Mouse (Mus musculus): Measurements from ENCODE around the gene Sp7. TPM values are rescaled to one million over a fixed set of nuclear protein-coding genes. Genes with fewer than 3 reads are reported as not detected.
A peak's percentile ranks its signal among the peaks of the same experiment; 100 is the strongest.
"Not testable (repeated sequence)": the region's sequence is repeated elsewhere in the genome, so short reads cannot be mapped to it uniquely, and the experiment has no call there.

Sp7 gene
- polyA plus RNA-seq, 1 experiment from 2014 or later = 1.2 TPM

GRCm38 (mm10) chr15:102355134-102355870 is 11.7 kb downstream of the Sp7 start:
- peak overlapping the region; percentile 70 for H3K27ac ChIP-seq
- peaks cover 39% of the 10 kb centered on the region for H3K4me1 ChIP-seq (replicated peaks)
- peaks cover 53% of the 10 kb centered on the region for H3K27me3 ChIP-seq
- peak overlapping the region; percentile 75 for H3K9ac ChIP-seq
- H3K9me3 ChIP-seq = no peaks in the 10 kb centered on the region
- H3K4me2 ChIP-seq = peak overlapping the region; percentile 94
- ATAC-seq (ENCODE audit: low FRiP score) = peak; percentile 44
- under 1% methylated on average over 48 of the region's 49 CpGs for WGBS
- no peaks in the 10 kb centered on the region for H3K36me3 ChIP-seq
- peak overlapping the region; percentile 51 for H3K4me3 ChIP-seq

GRCm38 (mm10) chr15:102353986-102354385 is 13.0 kb downstream of the Sp7 start:
- Histone ChIP-seq H3K4me2 (no peak overlapping the region), H3K36me3 (no peaks in the 10 kb centered on the region), H3K27ac (no peak overlapping the region), H3K27me3 (peaks cover 39% of the 10 kb centered on the region), H3K9me3 (no peaks in the 10 kb centered on the region), H3K9ac (no peak overlapping the region), H3K4me1 (replicated peaks) (peaks cover 45% of the 10 kb centered on the region), H3K4me3 (no peak overlapping the region)
- 86% methylated on average over 2 of the region's 2 CpGs for WGBS
- ATAC-seq (ENCODE audit: low FRiP score) = no peak

- H3K9ac ChIP-seq = no peak overlapping the region
- 67% methylated on average over 2 of the region's 2 CpGs for WGBS
- H3K9me3 ChIP-seq = no peaks in the 10 kb centered on the region
- peaks cover 29% of the 10 kb centered on the region for H3K4me1 ChIP-seq (replicated peaks)
- no peak overlapping the region for H3K4me2 ChIP-seq
- peaks cover 21% of the 10 kb centered on the region for H3K27me3 ChIP-seq
- H3K4me3 ChIP-seq = no peak overlapping the region
- no peak overlapping the region for H3K27ac ChIP-seq
- ATAC-seq (ENCODE audit: low FRiP score) = no peak
- H3K36me3 ChIP-seq = 0 out of 2 replicates have a peak, but pooled peaks cover 2% of the 10 kb centered on the region
These were observed 14.8 kb downstream of the Sp7 start for GRCm38 (mm10) chr15:102352177-102352576.

- Histone ChIP-seq H3K27ac (no peak overlapping the region), H3K4me3 (peak overlapping the region; percentile 75), H3K4me1 (replicated peaks) (peaks cover 25% of the 10 kb centered on the region), H3K27me3 (peaks cover 9% of the 10 kb centered on the region), H3K4me2 (peak overlapping the region; percentile 86), H3K9ac (peak overlapping the region; percentile 21; the same call in 1 of the 2 replicates), H3K36me3 (peaks cover 11% of the 10 kb centered on the region), H3K9me3 (no peaks in the 10 kb centered on the region)
- 12% methylated on average over 11 of the region's 11 CpGs for WGBS
- ATAC-seq (ENCODE audit: low FRiP score) = peak; percentile 22; the same call in 1 of the 2 replicates
These were observed 16.1 kb downstream of the Sp7 start for GRCm38 (mm10) chr15:102350942-102351291.

- Histone ChIP-seq H3K9ac (peak within 1 kb of the TSS; percentile 85), H3K27me3 (0 out of 2 replicates have a peak, but pooled peaks cover 4% of the 10 kb centered on the region), H3K4me3 (peak within 1 kb of the TSS; percentile 75), H3K9me3 (no peaks in the 10 kb centered on the region), H3K27ac (peak within 1 kb of the TSS; percentile 77), H3K4me2 (peak within 1 kb of the TSS; percentile 86), H3K4me1 (replicated peaks) (peaks cover 19% of the 10 kb centered on the region), H3K36me3 (peaks cover 17% of the 10 kb centered on the region)
- ATAC-seq (ENCODE audit: low FRiP score) = peak; percentile 85
- WGBS = under 1% methylated on average over 56 of the region's 56 CpGs
These were observed 16.6 kb downstream of the Sp7 start, which contains the start of gene Aaas for GRCm38 (mm10) chr15:102350138-102350941. Gene Aaas, minus strand, starts transcription at chr15:102350771.

GRCm38 (mm10) chr15:102346444-102346843 is 20.5 kb downstream of the Sp7 start:
- Histone ChIP-seq H3K4me2 (no peak overlapping the region), H3K36me3 (peaks cover 27% of the 10 kb centered on the region), H3K9ac (no peak overlapping the region), H3K4me1 (replicated peaks) (peaks cover 12% of the 10 kb centered on the region), H3K27me3 (no peaks in the 10 kb centered on the region), H3K4me3 (no peak overlapping the region), H3K9me3 (no peaks in the 10 kb centered on the region), H3K27ac (no peak overlapping the region)
- ATAC-seq (ENCODE audit: low FRiP score) = no peak
- 79% methylated on average over 4 of the region's 4 CpGs for WGBS

- no peak for ATAC-seq (ENCODE audit: low FRiP score)
- no peaks in the 10 kb centered on the region for H3K9me3 ChIP-seq
- WGBS = 98% methylated on average over 3 of the region's 3 CpGs
- H3K27me3 ChIP-seq = no peaks in the 10 kb centered on the region
- no peak overlapping the region for H3K4me2 ChIP-seq
- H3K27ac ChIP-seq = no peak overlapping the region
- H3K4me3 ChIP-seq = no peak overlapping the region
- peaks cover 37% of the 10 kb centered on the region for H3K36me3 ChIP-seq
- H3K4me1 ChIP-seq (replicated peaks) = peaks cover under 1% of the 10 kb centered on the region; the same call in 1 of the 2 replicates
- H3K9ac ChIP-seq = no peak overlapping the region
These were observed 22.5 kb downstream of the Sp7 start for GRCm38 (mm10) chr15:102344490-102344889.

- ATAC-seq (ENCODE audit: low FRiP score) = no peak
- Histone ChIP-seq H3K9me3 (no peaks in the 10 kb centered on the region), H3K27me3 (no peaks in the 10 kb centered on the region), H3K4me1 (replicated peaks) (no peaks in the 10 kb centered on the region), H3K9ac (no peak overlapping the region), H3K4me2 (no peak overlapping the region), H3K4me3 (no peak overlapping the region), H3K27ac (no peak overlapping the region), H3K36me3 (peaks cover 62% of the 10 kb centered on the region)
- WGBS = 23% methylated on average over 1 of the region's 1 CpGs
These were observed 25.4 kb downstream of the Sp7 start for GRCm38 (mm10) chr15:102341580-102341979.

GRCm38 (mm10) chr15:102339612-102340011 is 27.4 kb downstream of the Sp7 start:
- no peak overlapping the region for H3K9ac ChIP-seq
- ATAC-seq (ENCODE audit: low FRiP score) = no peak
- no peak overlapping the region for H3K27ac ChIP-seq
- no peak overlapping the region for H3K4me2 ChIP-seq
- no peak overlapping the region for H3K4me3 ChIP-seq
- no peaks in the 10 kb centered on the region for H3K27me3 ChIP-seq
- H3K36me3 ChIP-seq = peaks cover 60% of the 10 kb centered on the region
- WGBS = 82% methylated on average over 5 of the region's 5 CpGs
- no peaks in the 10 kb centered on the region for H3K4me1 ChIP-seq (replicated peaks)
- no peaks in the 10 kb centered on the region for H3K9me3 ChIP-seq

- peaks cover 73% of the 10 kb centered on the region for H3K36me3 ChIP-seq
- peaks cover 15% of the 10 kb centered on the region for H3K4me1 ChIP-seq (replicated peaks)
- no peaks in the 10 kb centered on the region for H3K9me3 ChIP-seq
- no peaks in the 10 kb centered on the region for H3K27me3 ChIP-seq
- WGBS = 91% methylated on average over 4 of the region's 4 CpGs
- no peak overlapping the region for H3K27ac ChIP-seq
- H3K9ac ChIP-seq = peak overlapping the region; percentile 19; the same call in 1 of the 2 replicates
- H3K4me3 ChIP-seq = no peak overlapping the region
- H3K4me2 ChIP-seq = no peak overlapping the region
- ATAC-seq (ENCODE audit: low FRiP score) = no peak
These were observed 30.0 kb downstream of the Sp7 start for GRCm38 (mm10) chr15:102336946-102337345.

- not testable (repeated sequence) for H3K9me3 ChIP-seq; H3K27ac ChIP-seq; H3K4me3 ChIP-seq; ATAC-seq (ENCODE audit: low FRiP score); H3K4me2 ChIP-seq; H3K9ac ChIP-seq; H3K27me3 ChIP-seq
- Histone ChIP-seq H3K36me3 (peaks cover 73% of the 10 kb centered on the region), H3K4me1 (replicated peaks) (peaks cover 22% of the 10 kb centered on the region)
- WGBS = 94% methylated on average over 5 of the region's 5 CpGs
These were observed 31.1 kb downstream of the Sp7 start for GRCm38 (mm10) chr15:102335925-102336324.

- Histone ChIP-seq H3K27ac (no peak overlapping the region), H3K27me3 (no peaks in the 10 kb centered on the region), H3K36me3 (peaks cover 77% of the 10 kb centered on the region), H3K4me1 (replicated peaks) (peaks cover 23% of the 10 kb centered on the region), H3K4me3 (no peak overlapping the region), H3K4me2 (no peak overlapping the region), H3K9me3 (no peaks in the 10 kb centered on the region), H3K9ac (no peak overlapping the region)
- 88% methylated on average over 8 of the region's 8 CpGs for WGBS
- no peak for ATAC-seq (ENCODE audit: low FRiP score)
These were observed 31.7 kb downstream of the Sp7 start for GRCm38 (mm10) chr15:102335254-102335653.
